8 mouse cellular contexts compared by ENCODE assay signal in the genomic region with DNA sequence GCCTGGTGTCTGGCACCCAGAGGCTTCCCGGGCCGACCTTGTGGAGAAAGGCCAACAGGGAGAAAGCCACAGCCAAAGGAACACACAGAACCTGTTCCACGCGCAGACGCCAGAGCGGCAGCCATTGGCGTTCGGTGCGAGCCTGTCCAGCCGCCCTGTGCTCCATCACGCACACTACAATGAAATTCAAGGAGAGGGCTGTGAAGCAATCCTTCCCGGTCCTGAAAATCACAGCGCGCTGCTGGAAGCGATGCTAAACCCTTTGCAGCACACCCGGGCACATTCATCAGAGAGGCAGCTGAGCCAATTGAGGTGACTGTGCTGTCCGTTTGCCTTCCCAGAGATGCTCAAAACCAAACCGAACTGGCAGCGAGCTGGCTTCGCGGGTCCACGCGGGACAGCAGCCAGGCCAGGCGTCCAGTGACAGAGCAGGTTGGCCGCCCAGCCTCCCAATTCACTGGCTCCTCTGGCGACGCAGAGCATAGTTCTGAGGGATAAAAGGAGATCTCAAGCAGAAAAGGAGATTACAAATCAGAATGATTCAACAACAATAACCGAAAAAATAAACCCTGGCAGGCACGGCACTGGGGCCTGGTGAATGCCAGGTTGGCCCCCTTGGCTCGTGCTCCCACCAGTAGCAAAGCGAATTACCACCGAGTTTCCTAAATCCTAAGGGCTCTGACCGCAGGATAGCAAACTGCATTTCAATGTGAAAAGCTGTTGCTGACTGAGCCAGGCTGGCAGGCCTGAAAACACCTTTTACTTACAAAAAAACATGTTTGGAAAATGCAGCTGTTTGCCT.
DNase-seq lines count a peak whose midpoint lies in the region; ATAC-seq lines count a peak whose summit lies in the region.

No protein-coding gene starts in this region.

- peaks cover 4% of the 10 kb centered on the region for H3K9me3 ChIP-seq in kidney, embryonic 16.5 days (ENCODE audit: low read length)
- H3K9me3 ChIP-seq in heart, embryonic 10.5 days, result no peaks in the 10 kb centered on the region

- H3K4me2 ChIP-seq in kidney, embryonic 16.5 days (replicated peaks; ENCODE audit: low read depth, low read length), result peak overlapping the region; percentile 59

- 3% methylated on average over 33 of the region's 33 CpGs for WGBS in kidney, embryonic 16.5 days
- 3% methylated on average over 33 of the region's 33 CpGs for WGBS in heart, embryonic 10.5 days

- no peak for DNase-seq in kidney, adult 11 months
- DNase-seq in embryo, embryonic 9.5 days (ENCODE audit: extremely low spot score), result peak; percentile 54
- DNase-seq in heart, embryonic 10.5 days (ENCODE audit: low spot score), result no peak
- peak; percentile 4 for DNase-seq in layer of hippocampus, adult 11-12 months (ENCODE audit: low spot score)
- DNase-seq in lung, postnatal 10 days, result peak; percentile 13
- DNase-seq in right cerebral cortex, postnatal 36 days (ENCODE audit: low spot score in 2 of 2), result peak; percentile 1 to 7
- no peak for DNase-seq in thymus, postnatal 36 days

- H3K36me3 ChIP-seq in kidney, embryonic 16.5 days (ENCODE audit: insufficient read depth, low read length), result no peaks in the 10 kb centered on the region
- H3K36me3 ChIP-seq in heart, embryonic 10.5 days, result no peaks in the 10 kb centered on the region

- peaks cover 25% of the 10 kb centered on the region for H3K27me3 ChIP-seq in kidney, embryonic 16.5 days (ENCODE audit: insufficient read depth, low read length)
- peaks cover 49% of the 10 kb centered on the region for H3K27me3 ChIP-seq in heart, embryonic 10.5 days (ENCODE audit: insufficient read depth, poor library complexity, severe bottlenecking)

- peaks cover 9% of the 10 kb centered on the region; the same call in 1 of the 2 replicates for H3K4me1 ChIP-seq in kidney, embryonic 16.5 days (ENCODE audit: insufficient read depth, low read length)
- H3K4me1 ChIP-seq in heart, embryonic 10.5 days, result peaks cover 6% of the 10 kb centered on the region; the same call in 1 of the 2 replicates

- H3K4me3 ChIP-seq in kidney, embryonic 16.5 days (ENCODE audit: low read length), result peak overlapping the region; percentile 42
- peak overlapping the region; percentile 54 for H3K4me3 ChIP-seq in heart, embryonic 10.5 days

- peak; percentile 69; the same call in 1 of the 2 replicates for ATAC-seq in kidney, embryonic 16.5 days (ENCODE audit: low FRiP score, low TSS enrichment)

- peak overlapping the region; percentile 41; the same call in 1 of the 2 replicates for H3K9ac ChIP-seq in kidney, embryonic 16.5 days (replicated peaks; ENCODE audit: low read length)

- no peak overlapping the region for H3K27ac ChIP-seq in kidney, embryonic 16.5 days (ENCODE audit: low read length)
- no peak overlapping the region; the same call in 1 of the 2 replicates for H3K27ac ChIP-seq in heart, embryonic 10.5 days

Comparison
In these comparisons a context has a peak if more than half of its experiments do, and no peak if none do; other contexts are left out.
1. DNase-seq: peak in embryo, embryonic 9.5 days (single experiment), layer of hippocampus, adult 11-12 months (single experiment), lung, postnatal 10 days (single experiment) and right cerebral cortex, postnatal 36 days (2 of 2); none in kidney, adult 11 months (single experiment), heart, embryonic 10.5 days (single experiment) and thymus, postnatal 36 days (0 of 2).